Mouse (Mus musculus) intestine, embryonic 14.5 days (tissue): Measurements from ENCODE around the gene Nisch. TPM values are rescaled to one million over a fixed set of nuclear protein-coding genes. Genes with fewer than 3 reads are reported as not detected.
A peak's percentile ranks its signal among the peaks of the same experiment; 100 is the strongest.

Source experiments
- ATAC-seq: fragments of 200-750 bp; cut with Nextera tagmentation; replicated peaks from 2 replicates; pipeline ENCODE4 v1.8.0; 2017; ENCODE audit warnings: low read depth, moderate number of reproducible peaks, moderate TSS enrichment, moderate library complexity; ENCODE audit not compliant: low FRiP score, low TSS enrichment
- DNase-seq: peaks from one replicate; pipeline ENCODE4 v3.0.0-alpha.2; 2018; ENCODE audit warnings: low spot score
- H3K27ac ChIP-seq: fragments of 300-500 bp; sonication (generic); 2 replicates; pipeline ENCODE4 v1.5.1; 2014; ENCODE audit warnings: low read depth, mild to moderate bottlenecking, control low read depth
- H3K27me3 ChIP-seq: fragments of 300-500 bp; sonication (generic); replicated peaks from 2 replicates; pipeline ENCODE4 v1.6.1; 2014; ENCODE audit warnings: low read length, control low read depth; ENCODE audit not compliant: control insufficient read depth, insufficient read depth
- H3K36me3 ChIP-seq: fragments of 300-500 bp; sonication (generic); 2 replicates; pipeline ENCODE4 v1.6.1; 2014; ENCODE audit warnings: low read length, control low read depth; ENCODE audit not compliant: control insufficient read depth, insufficient read depth
- H3K4me1 ChIP-seq: fragments of 300-500 bp; sonication (generic); replicated peaks from 2 replicates; pipeline ENCODE4 v1.6.1; 2014; ENCODE audit warnings: low read length, control low read depth, mixed read lengths; ENCODE audit not compliant: control insufficient read depth, insufficient read depth
- H3K4me2 ChIP-seq: fragments of 300-500 bp; sonication (generic); 2 replicates; pipeline ENCODE4 v1.6.1; 2014; ENCODE audit warnings: low read length
- H3K4me3 ChIP-seq: fragments of 300-500 bp; sonication (generic); 2 replicates; pipeline ENCODE4 v1.5.1; 2014; ENCODE audit warnings: low read depth, low read length, control low read depth, mixed read lengths
- H3K9ac ChIP-seq: fragments of 300-500 bp; sonication (generic); 2 replicates; pipeline ENCODE4 v1.6.1; 2014; ENCODE audit warnings: mild to moderate bottlenecking, low read length
- H3K9me3 ChIP-seq: fragments of 300-500 bp; sonication (generic); 2 replicates; pipeline ENCODE4 v1.6.1; 2016; ENCODE audit warnings: low read length, control low read depth; ENCODE audit not compliant: control insufficient read depth
- WGBS: fragments of 180-500 bp; shearing (Covaris S2); extraction: QIAGEN DNeasy Blood & Tissue Kit; methylation state at CpG from one replicate; pipeline ENCODE4 v1.1.7; 2014; 5-methylcytosine and 5-hydroxymethylcytosine counted together
- polyA plus RNA-seq: library from polyadenylated mRNA; unstranded; fragments of >200 nt; fragmentation: Nextera tagmentation; extraction: Ambion mirVana; gene quantifications from 2 replicates; pipeline ENCODE4 v1.2.1, GENCODE M21; 2014

Nisch gene
- polyA plus RNA-seq, 1 experiment from 2014 or later = 330 TPM

- H3K36me3 ChIP-seq = peaks cover 15% of the 10 kb centered on the region
Observed at GRCm38 (mm10) chr14:31130236-31131220, 86.2 kb downstream of the Nisch start, which contains the start of gene Nt5dc2. TSS of gene Nt5dc2 (plus strand) at chr14:31131053.

GRCm38 (mm10) chr14:31129326-31130235, 87.2 kb downstream of the Nisch start:
- H3K27me3 ChIP-seq = no peaks in the 10 kb centered on the region
- DNase-seq (no peak), ATAC-seq (no peak)
- peaks cover 28% of the 10 kb centered on the region for H3K4me1 ChIP-seq
- H3K36me3 ChIP-seq = peaks cover 5% of the 10 kb centered on the region; the same call in 1 of the 2 replicates
- peak overlapping the region; percentile 82 for H3K27ac ChIP-seq
- peak overlapping the region; percentile 39; the same call in 1 of the 2 replicates for H3K9ac ChIP-seq
- H3K9me3 ChIP-seq = no peaks in the 10 kb centered on the region
- 67% methylated on average over 15 of the region's 15 CpGs for WGBS
- H3K4me2 ChIP-seq = peak overlapping the region; percentile 67
- peak overlapping the region; percentile 89 for H3K4me3 ChIP-seq

More at GRCm38 (mm10) chr14:31130236-31131220, 86.2 kb downstream of the Nisch start, which contains the start of gene Nt5dc2:
- peak within 1 kb of the TSS; percentile 92 for H3K9ac ChIP-seq
- peaks cover 28% of the 10 kb centered on the region for H3K4me1 ChIP-seq
- peak; percentile 90 for DNase-seq
- peak within 1 kb of the TSS; percentile 82 for H3K27ac ChIP-seq
- ATAC-seq = peak; percentile 78
- H3K4me3 ChIP-seq = peak within 1 kb of the TSS; percentile 95
- H3K27me3 ChIP-seq = no peaks in the 10 kb centered on the region
- no peaks in the 10 kb centered on the region for H3K9me3 ChIP-seq
- H3K4me2 ChIP-seq = peak within 1 kb of the TSS; percentile 67
- WGBS = 4% methylated on average over 56 of the region's 63 CpGs

GRCm38 (mm10) chr14:31128826-31129219, 87.9 kb downstream of the Nisch start, which contains the start of gene Smim4:
TSS of gene Smim4 (minus strand) at chr14:31128956.
- H3K4me2 ChIP-seq = peak within 1 kb of the TSS; percentile 96
- no peaks in the 10 kb centered on the region for H3K9me3 ChIP-seq
- peak within 1 kb of the TSS; percentile 82 for H3K27ac ChIP-seq
- H3K27me3 ChIP-seq = no peaks in the 10 kb centered on the region
- WGBS = under 1% methylated on average over 33 of the region's 33 CpGs
- peak; percentile 96 for DNase-seq
- peaks cover 6% of the 10 kb centered on the region; the same call in 1 of the 2 replicates for H3K36me3 ChIP-seq
- peak within 1 kb of the TSS; percentile 89 for H3K4me3 ChIP-seq
- peak within 1 kb of the TSS; percentile 79 for H3K9ac ChIP-seq
- peaks cover 28% of the 10 kb centered on the region for H3K4me1 ChIP-seq
- ATAC-seq = peak; percentile 93

- H3K9ac ChIP-seq = peak overlapping the region; percentile 79
- peaks cover 22% of the 10 kb centered on the region for H3K4me1 ChIP-seq
- H3K4me2 ChIP-seq = peak overlapping the region; percentile 96
- H3K27me3 ChIP-seq = no peaks in the 10 kb centered on the region
- peak overlapping the region; percentile 89 for H3K4me3 ChIP-seq
- H3K36me3 ChIP-seq = peaks cover 11% of the 10 kb centered on the region
- DNase-seq (no peak), ATAC-seq (peak; percentile 1; the same call in 1 of the 2 replicates)
- WGBS = 2% methylated on average over 23 of the region's 23 CpGs
- H3K9me3 ChIP-seq = no peaks in the 10 kb centered on the region
- H3K27ac ChIP-seq = peak overlapping the region; percentile 72
Observed at GRCm38 (mm10) chr14:31128101-31128825, 88.5 kb downstream of the Nisch start.

- H3K4me3 ChIP-seq = no peak overlapping the region
- no peak for DNase-seq
- 94% methylated on average over 8 of the region's 8 CpGs for WGBS
Observed at GRCm38 (mm10) chr14:31126826-31127225, 89.9 kb downstream of the Nisch start.

GRCm38 (mm10) chr14:31125106-31126075, 91.4 kb downstream of the Nisch start:
- Histone ChIP-seq H3K27ac (no peak overlapping the region), H3K4me2 (no peak overlapping the region), H3K36me3 (peaks cover 33% of the 10 kb centered on the region), H3K9me3 (no peaks in the 10 kb centered on the region), H3K4me1 (peaks cover 6% of the 10 kb centered on the region), H3K4me3 (no peak overlapping the region), H3K9ac (no peak overlapping the region), H3K27me3 (no peaks in the 10 kb centered on the region)
- WGBS = 60% methylated on average over 9 of the region's 9 CpGs
- DNase-seq (no peak), ATAC-seq (no peak)

More at GRCm38 (mm10) chr14:31126826-31127225, 89.9 kb downstream of the Nisch start:
- Histone ChIP-seq H3K9ac (no peak overlapping the region), H3K4me1 (peaks cover 8% of the 10 kb centered on the region), H3K36me3 (peaks cover 22% of the 10 kb centered on the region), H3K27ac (no peak overlapping the region), H3K9me3 (no peaks in the 10 kb centered on the region), H3K4me2 (no peak overlapping the region), H3K27me3 (no peaks in the 10 kb centered on the region)
- ATAC-seq = no peak
